Mouse (Mus musculus): ENCODE measurements at regions not wholly inside any gene's neighbourhood (a gene's known extent, or its start where the extent isn't known, plus 50 kb on each side); places are given as distances from the start of the nearest gene placed in this dataset.

- H3K36me3 ChIP-seq (ENCODE audit: insufficient read depth, low read length), result no peaks in the 10 kb centered on the region
- H3K4me2 ChIP-seq (replicated peaks; ENCODE audit: low read depth, low read length), result no peak overlapping the region
- H3K27ac ChIP-seq (ENCODE audit: low read length), result peak overlapping the region; percentile 97
- H3K4me3 ChIP-seq (ENCODE audit: low read length), result no peak overlapping the region
- H3K4me1 ChIP-seq (ENCODE audit: insufficient read depth, low read length), result peaks cover 60% of the 10 kb centered on the region
- H3K9ac ChIP-seq (replicated peaks; ENCODE audit: low read length), result no peak overlapping the region
- no peaks in the 10 kb centered on the region for H3K27me3 ChIP-seq (ENCODE audit: insufficient read depth, low read length)
- WGBS, result 33% methylated on average over 10 of the region's 10 CpGs
- ATAC-seq (ENCODE audit: low FRiP score, low TSS enrichment), result no peak
- no peaks in the 10 kb centered on the region for H3K9me3 ChIP-seq (ENCODE audit: low read length)
Observed at GRCm38 (mm10) chr6:50817430-50817829, 163.2 kb upstream of the Npvf start.

- 80% methylated on average over 5 of the region's 5 CpGs for WGBS
- Histone ChIP-seq H3K4me3 (ENCODE audit: low read length) (no peak overlapping the region), H3K36me3 (ENCODE audit: insufficient read depth, low read length) (no peaks in the 10 kb centered on the region), H3K4me1 (ENCODE audit: insufficient read depth, low read length) (peaks cover 60% of the 10 kb centered on the region), H3K9me3 (ENCODE audit: low read length) (no peaks in the 10 kb centered on the region), H3K9ac (replicated peaks; ENCODE audit: low read length) (peak overlapping the region; percentile 27), H3K27ac (ENCODE audit: low read length) (peak overlapping the region; percentile 97), H3K27me3 (ENCODE audit: insufficient read depth, low read length) (no peaks in the 10 kb centered on the region), H3K4me2 (replicated peaks; ENCODE audit: low read depth, low read length) (0 out of 2 replicates have a peak overlapping the region, but pooled peaks have one; percentile 1)
- no peak for ATAC-seq (ENCODE audit: low FRiP score, low TSS enrichment)
Observed at GRCm38 (mm10) chr6:50818433-50818832, 164.2 kb upstream of the Npvf start.

- peaks cover 65% of the 10 kb centered on the region for H3K4me1 ChIP-seq (ENCODE audit: insufficient read depth, low read length)
- peak; percentile 44 for ATAC-seq (ENCODE audit: low FRiP score, low TSS enrichment)
- 24% methylated on average over 10 of the region's 10 CpGs for WGBS
Observed at GRCm38 (mm10) chr6:50818891-50819541, 164.8 kb upstream of the Npvf start.

GRCm38 (mm10) chr6:50821401-50822235, 167.4 kb upstream of the Npvf start:
- Histone ChIP-seq H3K27ac (ENCODE audit: low read length) (peak overlapping the region; percentile 97), H3K4me1 (ENCODE audit: insufficient read depth, low read length) (peaks cover 68% of the 10 kb centered on the region)

More at GRCm38 (mm10) chr6:50818891-50819541, 164.8 kb upstream of the Npvf start:
- H3K9me3 ChIP-seq (ENCODE audit: low read length), result no peaks in the 10 kb centered on the region
- H3K9ac ChIP-seq (replicated peaks; ENCODE audit: low read length), result no peak overlapping the region; the same call in 1 of the 2 replicates
- peak overlapping the region; percentile 97 for H3K27ac ChIP-seq (ENCODE audit: low read length)
- no peaks in the 10 kb centered on the region for H3K36me3 ChIP-seq (ENCODE audit: insufficient read depth, low read length)
- no peak overlapping the region for H3K4me3 ChIP-seq (ENCODE audit: low read length)
- H3K4me2 ChIP-seq (replicated peaks; ENCODE audit: low read depth, low read length), result 0 out of 2 replicates have a peak overlapping the region, but pooled peaks have one; percentile 1
- no peaks in the 10 kb centered on the region for H3K27me3 ChIP-seq (ENCODE audit: insufficient read depth, low read length)

GRCm38 (mm10) chr6:50822236-50823151, 168.3 kb upstream of the Npvf start:
- Histone ChIP-seq H3K4me3 (ENCODE audit: low read length) (no peak overlapping the region), H3K9me3 (ENCODE audit: low read length) (no peaks in the 10 kb centered on the region), H3K27ac (ENCODE audit: low read length) (peak overlapping the region; percentile 97), H3K9ac (replicated peaks; ENCODE audit: low read length) (0 out of 2 replicates have a peak overlapping the region, but pooled peaks have one; percentile 40), H3K4me1 (ENCODE audit: insufficient read depth, low read length) (peaks cover 67% of the 10 kb centered on the region), H3K36me3 (ENCODE audit: insufficient read depth, low read length) (no peaks in the 10 kb centered on the region), H3K27me3 (ENCODE audit: insufficient read depth, low read length) (no peaks in the 10 kb centered on the region), H3K4me2 (replicated peaks; ENCODE audit: low read depth, low read length) (no peak overlapping the region; the same call in 1 of the 2 replicates)
- ATAC-seq (ENCODE audit: low FRiP score, low TSS enrichment), result peak; percentile 55
- 23% methylated on average over 18 of the region's 18 CpGs for WGBS

More at GRCm38 (mm10) chr6:50821401-50822235, 167.4 kb upstream of the Npvf start:
- Histone ChIP-seq H3K27me3 (ENCODE audit: insufficient read depth, low read length) (no peaks in the 10 kb centered on the region), H3K4me3 (ENCODE audit: low read length) (no peak overlapping the region), H3K36me3 (ENCODE audit: insufficient read depth, low read length) (no peaks in the 10 kb centered on the region), H3K9ac (replicated peaks; ENCODE audit: low read length) (no peak overlapping the region), H3K9me3 (ENCODE audit: low read length) (no peaks in the 10 kb centered on the region), H3K4me2 (replicated peaks; ENCODE audit: low read depth, low read length) (no peak overlapping the region)
- ATAC-seq (ENCODE audit: low FRiP score, low TSS enrichment), result peak; percentile 84
- WGBS, result 31% methylated on average over 12 of the region's 12 CpGs

GRCm38 (mm10) chr6:50823220-50823910, 169.1 kb upstream of the Npvf start:
- Histone ChIP-seq H3K4me1 (ENCODE audit: insufficient read depth, low read length) (peaks cover 58% of the 10 kb centered on the region), H3K9me3 (ENCODE audit: low read length) (0 out of 2 replicates have a peak, but pooled peaks cover 4% of the 10 kb centered on the region), H3K36me3 (ENCODE audit: insufficient read depth, low read length) (no peaks in the 10 kb centered on the region), H3K27me3 (ENCODE audit: insufficient read depth, low read length) (no peaks in the 10 kb centered on the region), H3K4me3 (ENCODE audit: low read length) (no peak overlapping the region), H3K4me2 (replicated peaks; ENCODE audit: low read depth, low read length) (peak overlapping the region; percentile 9), H3K9ac (replicated peaks; ENCODE audit: low read length) (peak overlapping the region; percentile 40; the same call in 1 of the 2 replicates), H3K27ac (ENCODE audit: low read length) (peak overlapping the region; percentile 97)
- peak; percentile 67 for ATAC-seq (ENCODE audit: low FRiP score, low TSS enrichment)
- WGBS, result 12% methylated on average over 17 of the region's 18 CpGs

GRCm38 (mm10) chr6:50824466-50824865, 170.2 kb upstream of the Npvf start:
- WGBS, result 56% methylated on average over 4 of the region's 4 CpGs
- Histone ChIP-seq H3K27ac (ENCODE audit: low read length) (peak overlapping the region; percentile 97; the same call in 1 of the 2 replicates), H3K4me2 (replicated peaks; ENCODE audit: low read depth, low read length) (no peak overlapping the region), H3K27me3 (ENCODE audit: insufficient read depth, low read length) (no peaks in the 10 kb centered on the region), H3K9me3 (ENCODE audit: low read length) (0 out of 2 replicates have a peak, but pooled peaks cover 4% of the 10 kb centered on the region), H3K9ac (replicated peaks; ENCODE audit: low read length) (no peak overlapping the region), H3K36me3 (ENCODE audit: insufficient read depth, low read length) (no peaks in the 10 kb centered on the region), H3K4me1 (ENCODE audit: insufficient read depth, low read length) (peaks cover 47% of the 10 kb centered on the region), H3K4me3 (ENCODE audit: low read length) (no peak overlapping the region)
- no peak for ATAC-seq (ENCODE audit: low FRiP score, low TSS enrichment)

- H3K9ac ChIP-seq (replicated peaks; ENCODE audit: low read length), result no peak overlapping the region
- 26% methylated on average over 5 of the region's 5 CpGs for WGBS
- no peaks in the 10 kb centered on the region for H3K36me3 ChIP-seq (ENCODE audit: insufficient read depth, low read length)
- no peak overlapping the region for H3K4me3 ChIP-seq (ENCODE audit: low read length)
- H3K9me3 ChIP-seq (ENCODE audit: low read length), result 0 out of 2 replicates have a peak, but pooled peaks cover 4% of the 10 kb centered on the region
- no peak overlapping the region for H3K27ac ChIP-seq (ENCODE audit: low read length)
- H3K4me1 ChIP-seq (ENCODE audit: insufficient read depth, low read length), result no peaks in the 10 kb centered on the region
- ATAC-seq (ENCODE audit: low FRiP score, low TSS enrichment), result no peak
- H3K27me3 ChIP-seq (ENCODE audit: insufficient read depth, low read length), result no peaks in the 10 kb centered on the region
- H3K4me2 ChIP-seq (replicated peaks; ENCODE audit: low read depth, low read length), result no peak overlapping the region
Observed at GRCm38 (mm10) chr6:50831725-50832124, 177.5 kb upstream of the Npvf start.
